ENCODE assay signal across 9 mouse cellular contexts in the genomic region with DNA sequence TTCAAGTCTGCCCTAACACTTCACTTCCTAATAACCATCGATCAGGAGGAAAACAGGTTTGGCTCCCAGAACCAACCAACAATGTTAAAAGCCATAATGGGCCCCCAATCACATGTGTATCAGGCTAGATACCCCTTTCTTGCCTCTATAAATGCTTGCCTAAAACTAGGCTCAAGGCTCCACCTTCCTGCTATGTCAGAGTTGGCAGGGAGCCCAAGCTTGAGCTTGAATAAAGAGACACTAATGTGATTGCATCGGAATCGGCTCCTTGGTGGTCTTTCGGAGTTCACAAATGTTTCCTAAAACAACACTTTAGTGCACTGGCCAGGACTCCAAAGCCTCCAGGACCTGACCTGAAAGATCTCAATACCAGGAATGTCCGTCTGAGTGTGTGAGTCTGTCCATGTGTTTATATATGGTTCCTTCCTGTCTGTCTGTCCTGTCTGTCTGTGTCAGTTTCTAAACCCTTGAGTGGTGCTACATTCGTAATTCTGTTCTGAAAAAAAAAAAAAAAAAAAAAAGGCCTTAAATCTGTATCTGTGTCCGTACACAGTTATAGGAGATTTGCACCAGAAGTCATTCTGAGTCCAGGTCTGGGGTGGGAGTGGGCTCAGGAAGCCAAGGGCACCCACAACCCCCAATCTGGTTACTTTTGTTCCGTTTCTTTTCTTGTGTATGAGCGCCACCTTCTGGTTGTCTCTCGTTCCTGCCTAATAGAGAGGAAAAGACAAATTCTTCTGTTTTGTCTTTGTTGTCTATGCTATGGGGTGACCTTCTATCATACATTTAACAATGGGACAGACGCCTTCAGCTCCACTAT. TPM values are rescaled to one million over a fixed set of nuclear protein-coding genes. Genes with fewer than 3 reads are reported as not detected.
DNase-seq lines count a peak whose midpoint lies in the region; ATAC-seq and TF ChIP-seq lines count a peak whose summit lies in the region.
"Had no signal": no experiment of that assay in that cellular context is flagged by ENCODE, and none has a peak within 500 bp of the region (broad histone marks: within the 10 kb centered on the region; RNA-seq: fewer than 3 reads in every experiment).

No protein-coding gene starts in this region.

- H3K36me3 ChIP-seq in forebrain, embryonic 14.5 days (ENCODE audit: control insufficient read depth, insufficient read depth, low read length): no peaks in the 10 kb centered on the region
- no peaks in the 10 kb centered on the region for H3K36me3 ChIP-seq in hindbrain, embryonic 15.5 days
- no peaks in the 10 kb centered on the region for H3K36me3 ChIP-seq in stomach, embryonic 15.5 days

- H3K4me1 ChIP-seq in forebrain, embryonic 14.5 days (ENCODE audit: control insufficient read depth, insufficient read depth, low read length): no peaks in the 10 kb centered on the region
- peaks cover 3% of the 10 kb centered on the region; the same call in 1 of the 2 replicates for H3K4me1 ChIP-seq in hindbrain, embryonic 15.5 days (replicated peaks)
- no peaks in the 10 kb centered on the region for H3K4me1 ChIP-seq in stomach, embryonic 15.5 days

- intact Hi-C loops in left cerebral cortex, adult 2 months (cut with DNase I): no loop called here

- 15% methylated on average over 11 of the region's 11 CpGs for WGBS in forebrain, embryonic 14.5 days
- WGBS in hindbrain, embryonic 15.5 days: 21% methylated on average over 11 of the region's 11 CpGs
- WGBS in stomach, embryonic 15.5 days: 20% methylated on average over 11 of the region's 11 CpGs

- DNase-seq in left cerebral cortex, adult 11 months (ENCODE audit: low spot score): peak; percentile 23
- no peak for DNase-seq in left cerebral cortex, adult 8-10 months (ENCODE audit: low spot score in 2 of 2)
- peak; percentile 28 for DNase-seq in c-Kit-positive CD71-positive TER-119-negative erythroid progenitor cells, embryonic 14.5 days (ENCODE audit: low read depth)
- peak; percentile 93 for DNase-seq in forebrain, embryonic 14.5 days (ENCODE audit: low spot score)
- DNase-seq in left cerebral cortex, adult 2 months (ENCODE audit: extremely low spot score in 1 of 2, low spot score in 2 of 2): peak; percentile 40 to 53

- H3K9ac ChIP-seq in forebrain, embryonic 14.5 days (ENCODE audit: low read length): peak overlapping the region; percentile 42
- H3K9ac ChIP-seq in hindbrain, embryonic 15.5 days: no peak overlapping the region
- H3K9ac ChIP-seq in stomach, embryonic 15.5 days: no peak overlapping the region

- no peaks in the 10 kb centered on the region for H3K27me3 ChIP-seq in forebrain, embryonic 14.5 days (replicated peaks; ENCODE audit: control insufficient read depth, insufficient read depth, low read length)
- H3K27me3 ChIP-seq in hindbrain, embryonic 15.5 days: no peaks in the 10 kb centered on the region
- H3K27me3 ChIP-seq in stomach, embryonic 15.5 days (replicated peaks): no peaks in the 10 kb centered on the region

- H3K27ac ChIP-seq in forebrain, embryonic 14.5 days (ENCODE audit: low read depth, low read length): peak overlapping the region; percentile 57; the same call in 1 of the 2 replicates
- H3K27ac ChIP-seq in hindbrain, embryonic 15.5 days (replicated peaks): peak overlapping the region; percentile 78
- H3K27ac ChIP-seq in left cerebral cortex, adult 2 months: no peak overlapping the region
- H3K27ac ChIP-seq in stomach, embryonic 15.5 days: peak overlapping the region; percentile 40; the same call in 1 of the 2 replicates

- H3K4me2 ChIP-seq in forebrain, embryonic 14.5 days (ENCODE audit: low read length): peak overlapping the region; percentile 41
- peak overlapping the region; percentile 51 for H3K4me2 ChIP-seq in hindbrain, embryonic 15.5 days
- peak overlapping the region; percentile 43 for H3K4me2 ChIP-seq in stomach, embryonic 15.5 days

- peak; percentile 94 for ATAC-seq in forebrain, embryonic 14.5 days
- ATAC-seq in hindbrain, embryonic 15.5 days (ENCODE audit: low FRiP score, low read depth): peak; percentile 94
- peak; percentile 73 for ATAC-seq in megakaryocyte-erythroid progenitor cell, adult 5-6 weeks (replicated peaks; ENCODE audit: low FRiP score, low TSS enrichment, poor library complexity, severe bottlenecking)
- ATAC-seq in stomach, embryonic 15.5 days (ENCODE audit: insufficient read depth, low FRiP score, low read depth): peak; percentile 56

- peak; percentile 80 for TF ChIP-seq CTCF in left cerebral cortex, adult 2 months (IDR thresholded peaks at IDR 0.05)

- H3K4me3 ChIP-seq in forebrain, embryonic 14.5 days (ENCODE audit: low read depth, low read length): peak overlapping the region; percentile 21
- peak overlapping the region; percentile 25 for H3K4me3 ChIP-seq in hindbrain, embryonic 15.5 days
- H3K4me3 ChIP-seq in left cerebral cortex, adult 2 months: no peak overlapping the region
- 0 out of 2 replicates have a peak overlapping the region, but pooled peaks have one; percentile 5 for H3K4me3 ChIP-seq in stomach, embryonic 15.5 days (replicated peaks)

- no peaks in the 10 kb centered on the region for H3K9me3 ChIP-seq in forebrain, embryonic 14.5 days (replicated peaks; ENCODE audit: control insufficient read depth, low read length)
- no peaks in the 10 kb centered on the region for H3K9me3 ChIP-seq in hindbrain, embryonic 15.5 days
- no peaks in the 10 kb centered on the region for H3K9me3 ChIP-seq in stomach, embryonic 15.5 days

RNA-seq across cellular contexts. Expression of a gene that starts 42.2 kb away (rescaled TPM):
- total RNA-seq in left cerebral cortex, adult 8-10 months (2022): not detected
- not detected in 2 replicates for polyA plus RNA-seq in forebrain, embryonic 14.5 days (2014; fragmentation: Nextera tagmentation; extraction: Ambion mirVana)
- polyA plus RNA-seq in hindbrain, embryonic 15.5 days (2015; fragmentation: Nextera tagmentation; extraction: Ambion mirVana): 0.49 and 0.52 TPM in 2 replicates
- total RNA-seq in left cerebral cortex, adult 2 months (2021): not detected
- total RNA-seq in megakaryocyte-erythroid progenitor cell, adult 5-6 weeks (2014; fragmentation: Nextera tagmentation): not detected in 2 replicates
- not detected in 2 replicates for total RNA-seq in megakaryocyte-erythroid progenitor cell, adult 5-6 weeks (2017)
- 0.32 TPM in 1 of 2 replicates, not detected in the other for polyA plus RNA-seq in stomach, embryonic 15.5 days (2015; fragmentation: Nextera tagmentation; extraction: Ambion mirVana)
- total RNA-seq: neutrophil, adult 5-6 weeks had no signal

Comparison
In these comparisons a context has a peak if more than half of its experiments do, and no peak if none do; other contexts are left out.
1. DNase-seq: peak in left cerebral cortex, adult 11 months (single experiment), c-Kit-positive CD71-positive TER-119-negative erythroid progenitor cells, embryonic 14.5 days (single experiment), forebrain, embryonic 14.5 days (single experiment) and left cerebral cortex, adult 2 months (2 of 2); none in left cerebral cortex, adult 8-10 months (0 of 2).
2. Peak in every context shown above with its lines, with median percentiles within 50 percentile points of each other: ATAC-seq and H3K4me2 ChIP-seq.